Mouse (Mus musculus) brain, adult 2 months (tissue): ENCODE results near the gene Gnb2.

ENCODE experiments used
- DNase-seq: peaks from one replicate; pipeline ENCODE4 v3.0.0; 2011; ENCODE audit warnings: low read depth, low spot score

Gnb2 gene

GRCm38 (mm10) chr5:137539291-137539801, 6.0 kb upstream of the Gnb2 start:
- peak; percentile 89 for DNase-seq

GRCm38 (mm10) chr5:137537461-137537860, 4.2 kb upstream of the Gnb2 start:
- DNase-seq, result no peak

GRCm38 (mm10) chr5:137535318-137535717, 2.0 kb upstream of the Gnb2 start:
- DNase-seq, result no peak

DNA sequence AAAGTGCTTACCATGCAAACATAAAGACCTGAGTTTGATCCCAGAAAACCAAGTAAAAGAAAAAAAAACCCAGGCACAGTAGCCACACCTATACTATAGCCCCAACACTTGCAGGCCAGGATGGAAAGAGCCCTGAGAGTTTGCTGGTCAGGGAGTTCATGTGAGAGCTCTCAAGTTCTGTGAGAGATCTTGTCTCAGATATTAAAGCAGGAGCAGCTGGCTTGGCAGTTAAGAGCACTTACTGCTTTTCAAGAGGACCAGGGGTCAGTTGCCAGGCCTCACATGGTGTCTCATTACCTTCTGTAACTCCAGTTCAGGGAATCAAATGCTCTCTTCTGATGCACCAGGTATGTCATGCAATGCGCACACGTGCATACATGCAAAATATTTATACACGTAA, 1.5 kb upstream of the Gnb2 start:
- no peak for DNase-seq

GRCm38 (mm10) chr5:137532808-137533116, 548 bp downstream of the Gnb2 start:
- no peak for DNase-seq

GRCm38 (mm10) chr5:137532131-137532807, 1.0 kb downstream of the Gnb2 start:
- peak; percentile 65 for DNase-seq

- peak; percentile 62 for DNase-seq
Measured at GRCm38 (mm10) chr5:137531414-137532130, 1.7 kb downstream of the Gnb2 start.

DNA sequence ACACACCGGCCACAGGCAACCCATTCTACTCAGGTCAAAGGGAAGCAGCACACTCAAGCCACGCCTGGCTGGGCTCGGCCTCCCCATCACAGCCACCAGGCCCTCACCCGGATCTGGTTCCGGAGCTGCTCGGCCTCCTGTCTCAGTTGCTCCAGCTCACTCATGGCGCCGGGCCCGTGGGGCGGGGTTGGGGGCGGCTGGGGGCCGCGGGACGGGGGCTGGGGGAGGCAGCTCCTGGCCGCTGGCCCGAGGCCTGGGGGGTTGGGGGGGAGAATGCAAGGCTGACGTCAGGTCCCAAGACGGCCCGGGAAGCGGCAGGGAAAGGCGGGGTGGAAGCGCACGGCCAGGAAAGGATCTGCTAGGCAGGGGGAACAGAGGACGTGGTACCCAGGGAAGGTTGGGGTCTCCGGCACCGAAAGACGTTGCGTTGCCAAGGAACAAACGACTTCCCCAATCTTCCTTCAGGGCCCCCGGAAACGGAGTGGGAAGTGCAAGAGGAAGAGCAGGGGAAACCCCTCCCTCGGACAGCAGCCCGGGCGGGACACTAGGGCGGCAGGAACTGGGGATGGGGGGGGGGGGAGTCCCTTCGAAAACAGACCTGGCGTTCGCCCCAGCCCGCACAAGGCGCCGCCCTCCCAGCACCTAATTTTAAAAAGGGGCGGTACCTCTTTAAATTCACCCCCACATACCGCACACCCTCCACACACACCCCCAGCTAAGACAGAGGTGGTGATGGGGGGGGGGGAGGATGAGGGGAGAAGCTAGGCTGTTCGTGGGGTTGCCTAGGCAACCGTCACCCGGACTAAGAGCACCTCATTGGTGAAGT, 2.5 kb downstream of the Gnb2 start:
- peak; percentile 96 for DNase-seq

- DNase-seq, result no peak
Measured at GRCm38 (mm10) chr5:137530075-137530474, 3.2 kb downstream of the Gnb2 start.

DNA sequence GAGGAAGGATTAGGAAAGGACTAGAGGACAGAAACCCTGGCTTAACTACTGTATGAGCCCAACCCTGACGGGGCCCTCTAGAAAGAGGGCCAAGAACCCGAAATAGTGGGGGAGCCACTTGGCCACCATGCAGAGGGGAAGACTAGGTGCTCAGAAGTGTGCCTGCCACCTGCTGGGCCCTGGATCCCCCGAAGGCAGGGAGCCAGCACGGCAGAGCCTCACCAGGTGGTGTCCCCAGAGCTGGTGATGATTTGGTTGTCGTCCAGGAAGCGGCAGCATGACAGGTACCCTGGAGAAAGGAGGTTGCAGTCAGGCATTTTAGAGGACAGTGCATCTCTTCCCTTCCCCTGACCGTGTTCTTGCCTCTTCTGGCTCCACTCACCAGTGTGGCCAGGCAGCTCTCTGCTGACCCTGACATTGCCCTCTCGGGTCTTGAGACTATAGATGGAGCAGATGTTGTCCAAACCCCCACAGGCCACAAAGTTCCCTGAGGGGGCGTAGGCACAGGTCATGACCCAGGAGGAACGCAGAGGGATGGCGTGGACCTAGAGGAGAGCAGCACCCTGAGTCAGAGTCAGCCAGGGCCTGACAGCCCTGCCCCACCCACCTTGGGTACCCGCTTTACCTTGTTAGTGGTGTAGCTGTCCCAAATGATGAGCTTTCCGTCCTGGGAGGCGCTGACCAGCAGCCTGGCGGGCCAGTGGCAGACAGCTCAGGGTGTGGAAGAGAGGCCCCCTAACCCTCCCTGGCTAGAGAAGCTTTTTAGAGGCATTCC, 3.9 kb downstream of the Gnb2 start:
- DNase-seq, result no peak

DNA sequence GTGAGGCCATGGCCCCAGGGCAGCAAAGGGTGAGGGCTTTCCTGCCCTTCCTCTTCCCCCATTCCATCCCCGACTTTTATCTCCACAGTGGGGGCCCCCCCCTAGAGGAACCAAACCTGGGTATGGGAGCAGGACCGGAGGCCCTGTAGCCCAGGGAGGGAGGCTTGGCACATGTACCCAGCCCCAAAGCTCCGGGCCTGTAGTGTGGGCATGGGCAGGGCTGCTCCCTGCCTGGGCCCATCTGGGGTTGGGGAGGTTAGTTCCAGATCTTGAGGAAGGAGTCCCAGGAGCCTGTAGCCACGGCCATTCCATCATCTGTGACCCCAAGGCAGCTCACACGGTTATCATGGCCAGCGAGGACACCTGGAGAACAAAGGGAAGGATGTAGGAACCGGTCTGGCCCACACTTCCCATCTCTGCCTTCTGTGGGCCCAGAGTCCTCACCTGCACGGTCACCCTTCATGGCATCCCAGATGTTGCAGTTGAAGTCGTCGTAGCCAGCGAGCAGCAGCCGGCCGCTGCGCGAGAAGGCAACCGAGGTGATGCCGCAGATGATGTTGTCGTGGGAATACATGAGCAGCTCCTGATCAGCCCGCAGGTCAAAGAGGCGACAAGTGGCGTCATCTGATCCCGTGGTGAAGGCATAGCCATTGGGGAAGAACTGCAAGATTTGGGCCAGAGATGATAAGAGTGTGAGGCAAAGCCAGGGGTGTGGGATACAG, 4.9 kb downstream of the Gnb2 start:
- no peak for DNase-seq

- DNase-seq, result no peak
Measured at GRCm38 (mm10) chr5:137527413-137527812, 5.9 kb downstream of the Gnb2 start.

- DNase-seq, result peak; percentile 59
Measured at GRCm38 (mm10) chr5:137526192-137526936, 6.9 kb downstream of the Gnb2 start.

DNA sequence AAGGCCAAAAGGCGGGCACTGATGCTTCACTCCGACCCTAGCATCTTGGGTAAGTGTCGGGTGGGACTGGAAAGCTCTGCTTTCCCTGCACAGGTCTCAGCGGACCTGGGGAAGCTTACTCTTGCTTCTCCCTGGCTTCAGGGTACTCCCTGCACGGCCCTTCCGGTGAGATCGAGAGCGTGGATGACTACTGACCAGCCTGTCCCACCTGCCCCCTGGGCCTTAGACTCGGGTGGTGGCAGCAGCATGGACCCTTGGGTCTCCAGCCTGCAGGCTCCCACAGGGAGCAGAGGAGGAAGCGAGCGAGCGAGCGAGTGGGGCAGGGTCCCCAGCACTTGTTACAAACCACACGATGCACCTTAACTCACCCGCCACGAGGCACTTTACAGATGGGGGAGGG, 7.8 kb downstream of the Gnb2 start:
- DNase-seq, result no peak

- DNase-seq, result no peak
Measured at GRCm38 (mm10) chr5:137524671-137525070, 8.6 kb downstream of the Gnb2 start.

DNA sequence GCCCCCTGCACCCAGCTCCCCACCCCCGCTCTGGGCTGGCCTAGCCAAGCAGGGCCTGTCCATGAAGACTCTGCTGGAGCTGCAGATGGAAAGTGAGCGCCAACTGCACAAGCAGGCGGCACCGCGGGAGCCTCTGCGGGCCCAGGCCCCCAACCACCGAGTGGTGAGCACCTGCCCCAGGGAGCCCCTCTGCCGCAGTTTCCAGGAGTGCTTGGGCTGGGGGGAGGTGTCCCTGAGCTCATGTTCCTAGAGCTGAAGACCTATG, 9.1 kb downstream of the Gnb2 start:
- no peak for DNase-seq

GRCm38 (mm10) chr5:137523396-137524250, 9.7 kb downstream of the Gnb2 start:
- DNase-seq, result peak; percentile 71

GRCm38 (mm10) chr5:137522711-137523110, 10.6 kb downstream of the Gnb2 start:
- DNase-seq, result no peak

DNA sequence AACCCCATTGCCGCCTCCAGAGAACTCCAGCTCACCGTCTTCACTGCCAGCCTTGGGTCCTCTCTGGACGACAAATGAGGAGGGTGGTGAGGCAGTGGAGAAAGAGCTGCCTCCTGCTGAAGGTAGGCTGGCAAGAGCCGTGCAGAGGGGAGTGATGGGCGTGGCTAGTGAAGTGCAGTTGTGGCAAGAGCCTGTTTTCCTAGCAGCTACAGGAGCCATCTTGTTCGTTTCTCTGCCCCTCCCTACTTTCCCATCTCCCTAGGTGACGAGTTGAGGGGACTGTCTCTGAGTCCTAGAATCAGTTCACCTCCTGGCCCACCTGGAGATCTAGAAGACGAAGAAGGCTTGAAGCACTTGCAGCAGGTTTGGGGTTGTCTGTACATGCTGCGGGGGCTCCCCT, 11.4 kb downstream of the Gnb2 start:
- DNase-seq, result no peak
